Mouse (Mus musculus) hindbrain, postnatal 0 days (tissue): ENCODE data around the gene Chn2. TPM values are rescaled to one million over a fixed set of nuclear protein-coding genes. Genes with fewer than 3 reads are reported as not detected.
A peak's percentile ranks its signal among the peaks of the same experiment; 100 is the strongest.

Source experiments
- ATAC-seq: fragments of 200-750 bp; cut with Nextera tagmentation; 2 replicates; pipeline ENCODE4 v1.8.0; 2017; ENCODE audit warnings: mild to moderate bottlenecking, moderate TSS enrichment, moderate library complexity
- DNase-seq: peaks from one replicate; pipeline ENCODE4 v3.0.0-alpha.2; 2015; ENCODE audit warnings: low spot score
- H3K27ac ChIP-seq: fragments of 300-500 bp; sonication (generic); 2 replicates; pipeline ENCODE4 v1.5.1; 2014; ENCODE audit warnings: mild to moderate bottlenecking
- H3K27me3 ChIP-seq: fragments of 300-500 bp; sonication (generic); 2 replicates; pipeline ENCODE4 v1.6.1; 2014; ENCODE audit warnings: low read length, mixed read lengths; ENCODE audit not compliant: insufficient read depth
- H3K36me3 ChIP-seq: fragments of 300-500 bp; sonication (generic); 2 replicates; pipeline ENCODE4 v1.6.1; 2014; ENCODE audit warnings: low read length, mixed read lengths; ENCODE audit not compliant: insufficient read depth
- H3K4me1 ChIP-seq: fragments of 300-500 bp; sonication (generic); 2 replicates; pipeline ENCODE4 v1.6.1; 2014; ENCODE audit warnings: antibody characterized with exemption, low read length, mixed read lengths; ENCODE audit not compliant: insufficient read depth
- H3K4me2 ChIP-seq: fragments of 300-500 bp; sonication (generic); 2 replicates; pipeline ENCODE4 v1.6.1; 2014; ENCODE audit warnings: low read depth, mild to moderate bottlenecking, low read length, moderate library complexity, mixed read lengths
- H3K4me3 ChIP-seq: fragments of 300-500 bp; sonication (generic); 2 replicates; pipeline ENCODE4 v1.5.1; 2014; ENCODE audit warnings: low read length
- H3K9ac ChIP-seq: fragments of 300-500 bp; sonication (generic); replicated peaks from 2 replicates; pipeline ENCODE4 v1.6.1; 2014; ENCODE audit warnings: mild to moderate bottlenecking, low read length, moderate library complexity, mixed read lengths
- H3K9me3 ChIP-seq: fragments of 300-500 bp; sonication (generic); 2 replicates; pipeline ENCODE4 v1.6.1; 2016; ENCODE audit warnings: low read length, mixed read lengths
- CTCF ChIP-seq: IDR thresholded peaks from 2 replicates; pipeline ENCODE4 v1.5.1; 2016; ENCODE audit warnings: antibody characterized with exemption, control low read depth, low read depth
- WGBS: fragments of 180-500 bp; shearing (Covaris S2); extraction: QIAGEN DNeasy Blood & Tissue Kit; methylation state at CpG from one replicate; pipeline ENCODE4 v1.1.7; 2014; 5-methylcytosine and 5-hydroxymethylcytosine counted together
- polyA plus RNA-seq: library from polyadenylated mRNA; unstranded; fragments of >200 nt; fragmentation: Nextera tagmentation; extraction: Ambion mirVana; gene quantifications from 2 replicates; pipeline ENCODE4 v1.2.1, GENCODE M21; 2015
- total RNA-seq: library from RNA; depleted of rRNA; stranded (reverse); fragments of >200 nt; gene quantifications from 2 replicates; pipeline ENCODE4 v1.2.3, GENCODE M21; 2014

Gene Chn2
- total and polyA plus RNA-seq, 2 experiments from 2014 or later, result 21.2 to 43.8 TPM

DNA sequence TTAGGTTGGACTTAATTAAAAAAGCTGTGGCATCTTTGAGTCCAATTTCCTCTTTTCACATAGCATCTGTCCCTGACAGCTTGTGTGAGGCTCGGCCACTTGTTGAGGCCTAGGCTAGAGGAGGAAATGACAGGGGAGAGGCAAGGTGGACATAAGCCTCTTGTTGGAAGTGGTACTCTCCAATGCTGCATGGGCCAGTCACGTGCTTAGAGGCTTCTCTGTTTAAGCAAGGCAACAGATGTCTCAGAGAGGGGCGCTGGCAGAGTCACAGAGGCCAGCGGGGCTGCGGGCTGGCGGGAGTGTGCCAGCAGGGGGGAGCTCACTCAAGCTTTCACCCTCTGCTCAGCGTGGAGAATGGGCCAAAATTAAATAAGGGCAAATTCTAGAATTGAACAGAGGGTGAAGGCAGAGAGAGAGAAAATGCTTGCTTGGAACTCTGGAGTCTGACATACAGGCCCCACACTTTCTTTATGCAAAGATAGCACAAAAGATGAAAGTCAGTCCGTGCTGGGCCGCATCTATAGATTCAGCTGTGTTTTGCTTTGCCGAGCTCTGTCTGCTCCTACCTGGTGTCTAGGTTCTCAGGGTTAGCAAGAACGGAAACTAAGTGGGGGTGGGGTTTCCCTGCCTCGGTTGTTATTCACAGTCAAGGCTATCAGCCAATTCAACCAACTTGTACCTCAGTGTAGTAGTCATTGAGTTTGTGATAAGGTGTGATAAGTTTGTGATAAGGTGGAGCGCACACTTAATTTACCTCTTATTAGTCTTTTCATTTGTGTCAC is 80.7 kb downstream of the Chn2 start:
- no peaks in the 10 kb centered on the region for H3K4me1 ChIP-seq
- peak; percentile 95 for ATAC-seq

DNA sequence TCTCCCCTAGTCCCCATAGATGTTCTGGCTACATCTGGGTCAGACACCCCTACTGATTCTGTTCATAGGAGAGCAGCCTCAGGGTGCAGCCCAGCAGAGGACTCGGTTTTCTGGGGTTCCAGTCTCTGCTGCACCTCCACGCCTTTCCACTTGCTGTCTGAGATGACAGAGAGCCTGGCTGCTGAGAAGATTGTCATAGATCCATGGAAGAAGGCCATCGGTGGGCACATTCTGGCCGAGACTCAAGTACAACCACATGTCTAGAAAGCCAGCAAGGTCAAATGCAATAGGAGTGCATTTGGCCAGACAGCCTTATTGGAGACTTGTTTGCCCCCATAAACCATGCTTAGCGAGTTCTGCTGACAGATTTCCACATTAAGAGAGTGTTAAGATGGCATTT is 81.5 kb downstream of the Chn2 start:
- no peak for DNase-seq

More for the DNA sequence above, 80.7 kb downstream of the Chn2 start:
- no peak overlapping the region for H3K4me3 ChIP-seq
- H3K4me2 ChIP-seq, result no peak overlapping the region
- H3K27me3 ChIP-seq, result no peaks in the 10 kb centered on the region
- DNase-seq, result peak; percentile 79
- WGBS, result 28% methylated on average over 13 of the region's 13 CpGs
- no peak overlapping the region for H3K9ac ChIP-seq
- H3K36me3 ChIP-seq, result no peaks in the 10 kb centered on the region
- H3K9me3 ChIP-seq, result no peaks in the 10 kb centered on the region
- H3K27ac ChIP-seq, result 0 out of 2 replicates have a peak overlapping the region, but pooled peaks have one; percentile 52
- TF ChIP-seq CTCF, result no peak

DNA sequence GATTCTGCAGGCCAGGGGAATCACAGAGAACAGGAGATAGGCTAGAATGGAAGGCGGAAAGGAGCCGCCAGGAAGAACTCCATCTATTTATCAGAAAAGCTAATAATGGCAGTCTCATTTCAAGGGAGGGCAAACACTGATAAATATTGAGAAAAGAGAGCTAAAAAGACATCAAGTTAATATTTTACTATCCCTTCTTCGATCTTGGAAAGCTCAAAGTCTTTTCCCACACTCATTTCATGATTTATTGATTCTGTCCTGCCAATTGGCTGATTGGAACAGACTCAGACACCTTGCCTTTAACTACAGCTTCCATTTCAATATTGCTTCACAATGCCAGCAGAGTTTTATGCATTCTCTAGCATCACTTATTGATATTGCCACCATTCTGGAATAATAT is 85.2 kb downstream of the Chn2 start:
- no peak overlapping the region for H3K4me3 ChIP-seq
- TF ChIP-seq CTCF, result no peak
- no peaks in the 10 kb centered on the region for H3K27me3 ChIP-seq
- DNase-seq (no peak), ATAC-seq (no peak)
- H3K9ac ChIP-seq, result no peak overlapping the region
- no peak overlapping the region for H3K4me2 ChIP-seq
- 88% methylated on average over 3 of the region's 3 CpGs for WGBS
- H3K27ac ChIP-seq, result no peak overlapping the region
- no peaks in the 10 kb centered on the region for H3K36me3 ChIP-seq
- no peaks in the 10 kb centered on the region for H3K9me3 ChIP-seq
- peaks cover 9% of the 10 kb centered on the region; the same call in 1 of the 2 replicates for H3K4me1 ChIP-seq

More for the DNA sequence above, 81.5 kb downstream of the Chn2 start:
- Histone ChIP-seq H3K27me3 (no peaks in the 10 kb centered on the region), H3K9me3 (no peaks in the 10 kb centered on the region), H3K36me3 (no peaks in the 10 kb centered on the region), H3K27ac (0 out of 2 replicates have a peak overlapping the region, but pooled peaks have one; percentile 7), H3K4me2 (no peak overlapping the region), H3K4me3 (no peak overlapping the region), H3K4me1 (no peaks in the 10 kb centered on the region; the same call in 1 of the 2 replicates), H3K9ac (no peak overlapping the region)
- no peak for ATAC-seq
- 69% methylated on average over 5 of the region's 5 CpGs for WGBS
- TF ChIP-seq CTCF, result no peak

GRCm38 (mm10) chr6:54125536-54125935 is 86.2 kb downstream of the Chn2 start:
- Histone ChIP-seq H3K4me2 (no peak overlapping the region), H3K27ac (no peak overlapping the region), H3K4me1 (peaks cover 9% of the 10 kb centered on the region; the same call in 1 of the 2 replicates), H3K9ac (no peak overlapping the region), H3K27me3 (no peaks in the 10 kb centered on the region), H3K9me3 (no peaks in the 10 kb centered on the region), H3K4me3 (no peak overlapping the region), H3K36me3 (no peaks in the 10 kb centered on the region)
- 87% methylated on average over 5 of the region's 5 CpGs for WGBS
- DNase-seq (no peak), ATAC-seq (no peak)
- TF ChIP-seq CTCF, result no peak

- Histone ChIP-seq H3K4me2 (no peak overlapping the region), H3K4me1 (peaks cover 9% of the 10 kb centered on the region; the same call in 1 of the 2 replicates), H3K27me3 (no peaks in the 10 kb centered on the region), H3K4me3 (no peak overlapping the region), H3K9ac (no peak overlapping the region), H3K36me3 (no peaks in the 10 kb centered on the region), H3K27ac (peak overlapping the region; percentile 46; the same call in 1 of the 2 replicates), H3K9me3 (no peaks in the 10 kb centered on the region)
- WGBS, result 52% methylated on average over 9 of the region's 9 CpGs
- peak; percentile 77 for ATAC-seq
- DNase-seq, result peak; percentile 88
- no peak for TF ChIP-seq CTCF
These were observed 87.1 kb downstream of the Chn2 start for GRCm38 (mm10) chr6:54126225-54126992.

GRCm38 (mm10) chr6:54126993-54127697 is 87.8 kb downstream of the Chn2 start:
- H3K4me1 ChIP-seq, result peaks cover 9% of the 10 kb centered on the region; the same call in 1 of the 2 replicates
- no peaks in the 10 kb centered on the region for H3K9me3 ChIP-seq
- no peak overlapping the region for H3K9ac ChIP-seq
- ATAC-seq, result peak; percentile 60; the same call in 1 of the 2 replicates
- no peak overlapping the region for H3K4me3 ChIP-seq
- H3K27ac ChIP-seq, result peak overlapping the region; percentile 46; the same call in 1 of the 2 replicates
- 61% methylated on average over 11 of the region's 11 CpGs for WGBS
- H3K27me3 ChIP-seq, result no peaks in the 10 kb centered on the region
- H3K4me2 ChIP-seq, result no peak overlapping the region
- H3K36me3 ChIP-seq, result no peaks in the 10 kb centered on the region
- no peak for TF ChIP-seq CTCF
- no peak for DNase-seq
